Mouse (Mus musculus): ENCODE data around the gene Ewsr1. TPM values are rescaled to one million over a fixed set of nuclear protein-coding genes. Genes with fewer than 3 reads are reported as not detected.

Gene Ewsr1
- total and polyA plus RNA-seq, 3 experiments = 452 to 1,336 (median 570) TPM

DNA sequence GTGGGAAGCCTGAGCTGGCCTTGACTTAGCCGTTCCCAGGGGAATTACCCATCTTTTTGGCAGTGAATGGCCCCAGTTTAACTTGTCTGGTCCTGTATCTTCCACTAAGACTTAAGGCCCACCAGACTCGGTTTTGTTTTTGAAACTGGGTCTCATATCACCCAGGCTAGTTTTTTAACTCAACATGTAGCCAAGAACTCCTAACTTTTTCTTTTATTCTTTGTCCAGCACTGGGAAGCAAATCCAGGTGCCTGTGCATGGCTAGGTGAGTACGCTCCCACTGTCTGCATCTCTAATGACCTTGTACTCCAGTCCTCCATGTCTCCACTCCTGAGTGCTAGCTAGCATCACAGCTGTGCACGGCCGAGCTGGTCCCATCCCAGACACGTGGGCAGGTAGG lies 2.6 kb upstream of the Ewsr1 start:
- Histone ChIP-seq H3K27me3 (ENCODE audit: control insufficient read depth in 1 of 2, insufficient read depth in 2 of 2, low read length in 2 of 2) (no peaks in the 10 kb centered on the region), H3K79me2 (ENCODE audit: control insufficient read depth, insufficient read depth, low read length, poor library complexity) (peaks cover 48% of the 10 kb centered on the region), H3K4me3 (ENCODE audit: control insufficient read depth in 1 of 2, insufficient read depth in 1 of 2, low read depth in 2 of 2, low read length in 2 of 2) (no peak overlapping the region), H3K27ac (ENCODE audit: control insufficient read depth, low read depth, low read length) (peak overlapping the region; percentile 75), H3K9ac (ENCODE audit: control insufficient read depth, low read depth, low read length, poor library complexity, severe bottlenecking) (no peak overlapping the region; the same call in 1 of the 2 replicates), H3K9me3 (replicated peaks; ENCODE audit: insufficient read depth, low read length) (no peaks in the 10 kb centered on the region), H3K36me3 (ENCODE audit: control insufficient read depth in 1 of 2, insufficient read depth in 2 of 2, low read length in 2 of 2) (peaks cover under 1 to 33% of the 10 kb centered on the region in 2 experiments), H3K4me1 (ENCODE audit: control insufficient read depth in 1 of 2, insufficient read depth in 2 of 2, low read length in 2 of 2) (peaks cover 15 to 34% of the 10 kb centered on the region in 2 experiments)
- no peak for TF ChIP-seq HCFC1 (IDR thresholded peaks at IDR 0.05; ENCODE audit: low read depth, low read length)
- TF ChIP-seq MXI1 (IDR thresholded peaks at IDR 0.05; ENCODE audit: low read depth, low read length) = 0 out of 2 replicates have a peak, but pooled peaks have one; percentile 7
- no peak for DNase-seq (ENCODE audit: low read depth, low spot score)

DNA sequence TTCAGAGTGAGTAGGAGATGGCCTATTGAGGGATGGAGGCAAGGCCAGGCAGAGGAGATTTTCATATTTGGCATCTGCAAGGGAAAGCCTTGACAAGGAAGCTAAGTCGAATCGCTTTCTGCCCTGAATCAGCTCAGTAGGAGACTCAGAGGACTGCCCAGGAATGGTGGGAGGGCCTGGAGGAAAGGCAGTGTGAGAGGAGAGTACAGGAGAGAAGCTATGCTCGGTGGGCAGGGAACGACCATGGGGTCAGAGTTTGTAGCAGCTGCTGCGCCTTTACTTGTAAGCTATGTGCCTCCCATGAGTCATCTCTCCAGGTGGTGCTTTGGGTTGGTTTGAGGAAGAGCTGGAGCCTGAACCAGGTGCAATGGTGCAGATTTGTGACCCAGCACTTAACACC lies 1.7 kb upstream of the Ewsr1 start:
- TF ChIP-seq TAL1 (IDR thresholded peaks at IDR 0.05; ENCODE audit: low read length) (0 out of 2 replicates have a peak, but pooled peaks have one; percentile 19), MYC (IDR thresholded peaks at IDR 0.05; ENCODE audit: low read depth, low read length) (no peak), ETS1 (IDR thresholded peaks at IDR 0.05; ENCODE audit: low read depth, low read length) (peak; percentile 47; the same call in 1 of the 2 replicates), ZC3H11A (IDR thresholded peaks at IDR 0.05; ENCODE audit: low read depth, low read length) (no peak), EP300 (IDR thresholded peaks at IDR 0.05; ENCODE audit: low read depth in 1 of 2, low read length in 2 of 2) (0 out of 4 replicates have a peak, but pooled peaks of 1 of the 2 experiments have one; percentile 7)
- H3K36me3 ChIP-seq (ENCODE audit: control insufficient read depth in 1 of 2, insufficient read depth in 2 of 2, low read length in 2 of 2) = peaks cover 6 to 42% of the 10 kb centered on the region in 2 experiments
- DNase-seq (ENCODE audit: low read depth, low spot score) = peak; percentile 61

DNA sequence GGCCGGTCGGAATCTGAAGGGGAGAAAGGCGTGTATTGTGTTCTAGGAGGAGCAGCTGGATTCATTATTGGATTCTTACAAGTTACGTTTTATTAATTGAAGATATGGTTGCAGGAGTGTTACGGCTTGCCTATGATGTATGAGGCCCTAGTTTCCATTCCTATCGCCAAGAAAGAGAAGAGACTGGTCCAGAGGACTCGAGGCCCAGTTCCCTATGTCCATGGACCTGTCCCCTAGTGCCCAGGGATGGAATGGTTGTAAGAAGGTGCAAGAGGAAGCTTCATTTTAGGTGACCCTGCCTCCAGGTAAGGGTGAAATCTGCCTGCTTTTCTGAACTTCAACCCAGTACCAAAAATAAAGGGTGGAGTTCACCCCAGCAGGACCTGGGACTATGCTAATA lies 1.2 kb upstream of the Ewsr1 start:
- Histone ChIP-seq H3K27ac (ENCODE audit: control insufficient read depth, low read depth, low read length) (peak overlapping the region; percentile 75), H3K4me3 (ENCODE audit: control insufficient read depth in 1 of 2, insufficient read depth in 1 of 2, low read depth in 2 of 2, low read length in 2 of 2) (peak overlapping the region; percentile 90 to 94), H3K27me3 (ENCODE audit: control insufficient read depth in 1 of 2, insufficient read depth in 2 of 2, low read length in 2 of 2) (no peaks in the 10 kb centered on the region), H3K36me3 (ENCODE audit: control insufficient read depth in 1 of 2, insufficient read depth in 2 of 2, low read length in 2 of 2) (peaks cover 7 to 47% of the 10 kb centered on the region in 2 experiments), H3K9ac (ENCODE audit: control insufficient read depth, low read depth, low read length, poor library complexity, severe bottlenecking) (peak overlapping the region; percentile 99), H3K79me2 (ENCODE audit: control insufficient read depth, insufficient read depth, low read length, poor library complexity) (peaks cover 62% of the 10 kb centered on the region), H3K4me1 (ENCODE audit: control insufficient read depth in 1 of 2, insufficient read depth in 2 of 2, low read length in 2 of 2) (peaks cover 19 to 40% of the 10 kb centered on the region in 2 experiments), H3K9me3 (replicated peaks; ENCODE audit: insufficient read depth, low read length) (no peaks in the 10 kb centered on the region)
- DNase-seq (ENCODE audit: low read depth, low spot score) = no peak
- 0 out of 2 replicates have a peak, but pooled peaks have one; percentile 29 for TF ChIP-seq ETS1 (IDR thresholded peaks at IDR 0.05; ENCODE audit: low read depth, low read length)
- TF ChIP-seq RCOR1 (IDR thresholded peaks at IDR 0.05; ENCODE audit: low read depth, low read length) = 0 out of 2 replicates have a peak, but pooled peaks have one; percentile 2
- no peak for TF ChIP-seq POLR2A (IDR thresholded peaks at IDR 0.05; ENCODE audit: control insufficient read depth in 1 of 2, insufficient read depth in 1 of 2, low read depth in 1 of 2, low read length in 2 of 2, poor library complexity in 1 of 2)
- TF ChIP-seq RAD21 (IDR thresholded peaks at IDR 0.05; ENCODE audit: low read depth, low read length) = no peak
- peak; percentile 74; the same call in 1 of the 2 replicates for TF ChIP-seq CHD1 (IDR thresholded peaks at IDR 0.05; ENCODE audit: low read depth, low read length)
- TF ChIP-seq GATA1 (IDR thresholded peaks at IDR 0.05; ENCODE audit: low read depth, low read length) = no peak
- no peak for TF ChIP-seq GABPA (IDR thresholded peaks at IDR 0.05; ENCODE audit: low read depth, low read length)
- no peak for TF ChIP-seq ZMIZ1 (IDR thresholded peaks at IDR 0.05; ENCODE audit: low read depth, low read length)
- TF ChIP-seq NELFE (IDR thresholded peaks at IDR 0.05; ENCODE audit: low read depth, low read length) = no peak
- no peak for TF ChIP-seq MYC (IDR thresholded peaks at IDR 0.05; ENCODE audit: low read depth, low read length)
- no peak for TF ChIP-seq ZKSCAN1 (IDR thresholded peaks at IDR 0.05; ENCODE audit: low read depth, low read length)
- TF ChIP-seq UBTF (IDR thresholded peaks at IDR 0.05; ENCODE audit: borderline replicate concordance, insufficient read depth, low read depth, low read length) = no peak
- no peak for TF ChIP-seq SMC3 (IDR thresholded peaks at IDR 0.05; ENCODE audit: low read depth, low read length)
- TF ChIP-seq USF1 (IDR thresholded peaks at IDR 0.05; ENCODE audit: low read depth, low read length) = no peak
- no peak for TF ChIP-seq BHLHE40 (IDR thresholded peaks at IDR 0.05; ENCODE audit: borderline replicate concordance, low read depth, low read length)
- no peak for TF ChIP-seq SIN3A (IDR thresholded peaks at IDR 0.05; ENCODE audit: low read length)
- TF ChIP-seq MAZ (IDR thresholded peaks at IDR 0.05; ENCODE audit: low read depth, low read length) = no peak
- TF ChIP-seq POLR2AphosphoS5 (IDR thresholded peaks at IDR 0.05; ENCODE audit: borderline replicate concordance, low read depth, low read length) = no peak
- no peak for TF ChIP-seq CHD2 (IDR thresholded peaks at IDR 0.05; ENCODE audit: low read length)
- TF ChIP-seq CTCF (IDR thresholded peaks at IDR 0.05 in 2 of 3, conservative IDR thresholded peaks at IDR 0.05 in 1 of 3; ENCODE audit: control insufficient read depth in 1 of 3, insufficient read depth in 1 of 3, low read depth in 2 of 3, low read length in 3 of 3, poor library complexity in 1 of 3, severe bottlenecking in 1 of 3) = peak in 1 of 3 experiments; percentile 20; a peak in 2 of 6 replicates
- TF ChIP-seq KAT2A (conservative IDR thresholded peaks at IDR 0.05; ENCODE audit: low read depth, low read length) = 0 out of 2 replicates have a peak, but pooled peaks have one; percentile 40

More for the DNA sequence above, 1.7 kb upstream of the Ewsr1 start:
- Histone ChIP-seq H3K9me3 (replicated peaks; ENCODE audit: insufficient read depth, low read length) (no peaks in the 10 kb centered on the region), H3K27me3 (ENCODE audit: control insufficient read depth in 1 of 2, insufficient read depth in 2 of 2, low read length in 2 of 2) (no peaks in the 10 kb centered on the region), H3K4me3 (ENCODE audit: control insufficient read depth in 1 of 2, insufficient read depth in 1 of 2, low read depth in 2 of 2, low read length in 2 of 2) (peak overlapping the region; percentile 90 to 94), H3K79me2 (ENCODE audit: control insufficient read depth, insufficient read depth, low read length, poor library complexity) (peaks cover 56% of the 10 kb centered on the region), H3K27ac (ENCODE audit: control insufficient read depth, low read depth, low read length) (peak overlapping the region; percentile 75), H3K9ac (ENCODE audit: control insufficient read depth, low read depth, low read length, poor library complexity, severe bottlenecking) (peak overlapping the region; percentile 99), H3K4me1 (ENCODE audit: control insufficient read depth in 1 of 2, insufficient read depth in 2 of 2, low read length in 2 of 2) (peaks cover 19 to 38% of the 10 kb centered on the region in 2 experiments)
